Mouse (Mus musculus) layer of hippocampus, adult 18-20 months (tissue): ENCODE results near the gene Trim39. TPM values are rescaled to one million over a fixed set of nuclear protein-coding genes. Genes with fewer than 3 reads are reported as not detected.
"Not testable (repeated sequence)": the region's sequence is repeated elsewhere in the genome, so short reads cannot be mapped to it uniquely, and the experiment has no call there.

Experiments used
- DNase-seq, 2 experiments: peaks; one replicate each; pipeline ENCODE4 v3.0.0; 2022; ENCODE audit warnings: low spot score in 2 of 2
- total RNA-seq, 2 experiments: library from RNA; stranded (reverse); gene quantifications; 2 replicates each; pipeline ENCODE4 v1.2.3; 2021

Trim39 gene
- total RNA-seq, 2 experiments from 2014 or later: 22.0 to 23.3 TPM

DNA sequence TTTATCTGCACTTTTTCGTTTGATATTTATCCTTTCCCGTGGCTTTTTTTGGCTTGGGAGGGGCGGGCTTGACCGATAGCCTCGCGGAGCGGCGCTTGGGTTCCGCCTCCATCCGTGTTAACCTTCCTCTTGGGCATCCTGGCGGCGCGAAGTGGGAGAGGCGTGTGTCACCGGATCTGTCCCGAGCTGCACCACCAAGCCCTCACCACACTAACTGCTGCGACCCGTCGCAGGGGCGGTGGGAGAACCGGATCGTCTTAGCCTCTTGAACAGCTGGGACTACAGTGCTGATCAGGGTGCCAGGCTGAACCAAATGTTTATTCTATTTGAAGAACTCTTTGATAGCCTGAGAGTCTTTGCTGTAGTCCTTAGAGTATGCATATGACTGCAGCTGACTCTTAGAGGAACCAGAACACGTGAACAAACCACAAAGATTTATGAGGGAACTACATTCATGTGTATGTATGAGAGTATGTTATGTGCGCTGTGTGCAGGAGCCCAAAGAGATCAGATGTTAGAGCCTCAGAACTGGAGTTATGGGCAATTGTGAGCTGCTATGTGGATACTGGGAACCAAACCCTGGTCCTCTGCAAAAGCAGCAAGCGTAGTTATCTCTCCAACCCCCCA is 19.7 kb downstream of the Trim39 start:
- DNase-seq: no peak

DNA sequence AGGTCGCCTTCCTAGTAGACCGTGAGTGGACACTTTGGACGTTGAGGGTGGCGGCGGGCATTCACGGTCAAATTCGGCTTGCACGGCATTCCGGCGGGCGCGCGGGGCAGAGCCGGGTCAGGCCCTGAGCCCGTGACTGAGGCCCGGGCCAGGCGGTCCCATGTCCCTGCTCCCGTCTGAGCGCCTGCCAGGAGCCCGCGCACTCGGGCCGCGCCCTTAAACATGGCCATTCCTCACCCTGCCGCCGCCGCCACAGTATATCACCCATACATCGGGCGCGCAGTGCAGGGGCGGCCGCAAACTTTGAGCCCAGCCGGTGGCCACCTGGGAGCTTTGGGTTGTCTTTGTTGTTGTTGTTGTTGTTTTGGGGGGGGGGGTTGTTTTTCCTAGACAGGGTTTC is 23.2 kb downstream of the Trim39 start:
- no peak for DNase-seq

DNA sequence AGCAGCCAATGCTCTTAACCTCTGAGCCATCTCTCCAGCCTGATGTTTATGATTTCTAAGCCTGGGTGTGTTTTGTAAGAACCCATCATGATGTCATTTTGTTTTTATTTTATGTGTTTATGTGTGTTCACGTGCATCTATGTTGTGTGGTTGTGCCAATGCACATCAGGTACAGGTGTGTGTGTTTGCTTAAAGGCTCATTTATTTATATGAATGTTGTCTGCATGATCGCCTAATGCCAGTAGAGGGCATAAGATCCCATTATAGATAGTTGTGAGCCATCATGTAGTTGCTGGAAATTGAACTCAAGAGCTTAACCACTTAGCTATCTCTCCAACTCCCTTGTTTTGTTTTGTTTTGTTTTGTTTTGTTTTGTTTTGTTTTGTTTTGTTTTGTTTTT is 26.3 kb downstream of the Trim39 start:
- DNase-seq: no peak

DNA sequence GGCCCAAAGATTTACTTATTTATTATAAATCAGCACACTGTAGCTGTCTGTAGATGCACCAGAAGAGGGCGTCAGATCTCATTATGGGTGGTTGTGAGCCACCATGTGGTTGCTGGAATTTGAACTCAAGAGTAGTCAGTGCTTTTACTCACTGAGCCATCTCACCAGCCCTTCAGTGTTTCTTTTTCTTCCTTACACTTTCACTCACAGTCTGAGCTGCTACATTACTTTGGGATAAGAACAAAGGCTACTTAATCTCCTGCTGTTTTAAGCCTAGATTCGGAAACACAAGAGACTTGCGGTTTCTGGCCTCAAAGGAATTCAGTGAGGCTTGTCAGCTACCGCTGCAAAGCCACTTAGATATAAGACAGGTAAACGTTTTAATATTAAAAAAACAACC is 28.0 kb downstream of the Trim39 start:
- DNase-seq: no peak

DNA sequence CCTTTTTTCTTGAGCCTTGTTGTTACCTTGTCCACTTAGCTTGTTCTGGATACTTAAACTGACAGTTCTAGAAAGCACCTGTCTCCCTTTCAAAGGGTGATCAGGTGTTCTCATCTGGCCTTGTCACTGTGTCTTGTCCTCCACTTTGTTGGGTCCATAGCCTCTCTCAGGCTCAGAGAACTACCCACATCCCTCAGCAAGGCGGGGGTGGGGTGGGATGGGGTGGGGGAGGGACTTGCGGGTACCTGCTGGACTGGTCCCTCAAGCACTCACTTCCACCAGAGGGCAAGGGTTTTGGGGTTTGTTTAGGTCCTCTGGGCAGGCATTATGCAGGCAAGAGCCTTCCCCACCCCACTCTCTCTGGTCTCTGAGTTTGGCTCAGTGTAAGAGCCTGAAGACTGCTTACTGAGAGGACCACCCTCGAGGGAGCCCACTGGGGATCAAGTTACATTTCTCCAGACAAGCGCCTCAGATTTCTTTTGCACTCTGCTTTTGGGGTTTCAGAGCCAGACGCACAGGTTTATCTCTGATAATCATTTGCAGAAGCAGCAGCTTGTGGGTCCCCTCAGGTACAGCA is 31.3 kb downstream of the Trim39 start:
- DNase-seq: no peak

DNA sequence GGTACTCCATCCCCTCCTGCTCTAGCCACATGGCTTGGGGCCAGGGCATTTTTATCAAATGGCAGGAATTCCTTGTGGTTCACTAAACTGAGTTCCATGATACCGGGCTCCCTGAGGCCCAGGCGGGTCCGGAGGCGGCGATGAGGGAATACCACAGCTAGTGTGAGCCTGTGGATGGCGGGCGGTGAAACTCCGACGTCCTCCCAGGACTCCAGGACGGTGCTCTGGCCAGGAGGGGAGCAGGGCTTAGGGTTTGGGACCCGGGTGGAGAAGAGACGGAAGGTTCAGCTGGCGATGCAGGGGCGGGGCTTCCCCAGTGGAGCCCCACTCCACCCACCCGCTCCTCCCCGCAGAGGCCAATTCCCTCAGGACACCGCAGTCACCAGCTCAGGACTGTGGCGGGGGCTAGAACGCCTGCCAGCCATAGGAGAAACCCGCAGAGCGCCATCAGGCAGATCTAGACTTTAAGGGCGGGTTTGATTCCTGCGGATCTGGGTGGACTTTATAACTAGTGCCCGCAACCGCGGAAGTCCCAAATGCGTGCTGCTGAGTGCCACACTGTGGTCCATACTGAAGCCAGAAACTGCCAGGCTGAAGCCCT is 34.6 kb downstream of the Trim39 start:
- no peak for DNase-seq

DNA sequence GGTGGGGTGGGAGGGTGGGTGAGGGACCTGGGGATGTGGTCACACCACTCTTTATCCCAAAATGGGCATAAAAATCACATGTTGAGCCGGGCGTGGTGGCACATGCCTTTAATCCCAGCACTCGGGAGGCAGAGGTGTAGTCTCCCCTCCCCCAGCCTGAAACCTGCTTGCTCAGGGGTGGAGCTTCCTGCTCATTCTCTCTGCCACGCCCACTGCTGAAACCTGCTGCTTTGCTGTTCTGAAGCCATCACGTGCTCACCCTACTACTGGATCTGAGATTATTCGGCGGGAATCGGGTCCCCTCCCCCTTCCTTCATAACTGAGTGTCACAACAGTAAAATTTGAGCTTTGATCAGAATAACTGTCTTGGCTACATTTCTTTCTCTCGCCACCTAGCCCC is 36.7 kb downstream of the Trim39 start:
- not testable (repeated sequence) for DNase-seq

DNA sequence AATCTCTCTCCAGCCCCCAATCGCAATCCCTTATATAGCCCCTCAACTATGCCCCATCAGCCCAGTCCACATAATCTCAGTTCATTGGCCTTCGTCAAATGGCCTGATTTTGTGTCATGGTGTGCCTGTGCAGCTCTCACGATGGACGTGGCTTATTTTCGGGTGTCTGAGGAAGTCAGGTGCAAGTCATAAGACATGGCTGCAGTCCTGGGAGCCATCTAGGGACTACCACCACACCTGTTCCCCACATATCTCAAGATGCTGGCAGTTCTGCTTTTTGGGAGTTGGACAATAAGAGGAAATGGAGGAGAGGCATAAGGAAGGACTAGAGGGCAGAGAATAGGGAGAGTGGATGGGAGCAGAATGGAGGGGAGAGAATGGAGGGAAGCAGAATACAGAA is 38.5 kb downstream of the Trim39 start:
- DNase-seq: no peak

DNA sequence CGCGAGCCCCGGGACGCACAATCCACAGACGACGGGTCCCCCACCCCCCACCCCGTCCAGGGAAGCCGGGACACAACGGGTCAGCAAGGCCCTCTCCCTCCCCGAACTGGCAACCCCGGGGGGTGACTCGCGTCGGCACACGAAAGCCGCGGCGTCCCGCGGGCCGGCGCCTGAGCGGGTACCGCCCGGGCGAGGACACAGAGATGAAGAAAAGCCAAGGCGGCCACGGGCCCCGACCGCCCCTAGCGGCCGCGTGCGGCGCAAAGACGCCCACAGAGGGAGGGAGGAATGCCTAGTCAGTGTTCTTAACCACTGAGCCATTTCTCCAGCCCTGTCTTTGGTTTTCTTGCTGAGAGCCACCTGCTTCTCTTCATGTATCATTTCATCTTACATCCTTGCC is 40.7 kb downstream of the Trim39 start:
- peak; percentile 19 to 38 for DNase-seq

DNA sequence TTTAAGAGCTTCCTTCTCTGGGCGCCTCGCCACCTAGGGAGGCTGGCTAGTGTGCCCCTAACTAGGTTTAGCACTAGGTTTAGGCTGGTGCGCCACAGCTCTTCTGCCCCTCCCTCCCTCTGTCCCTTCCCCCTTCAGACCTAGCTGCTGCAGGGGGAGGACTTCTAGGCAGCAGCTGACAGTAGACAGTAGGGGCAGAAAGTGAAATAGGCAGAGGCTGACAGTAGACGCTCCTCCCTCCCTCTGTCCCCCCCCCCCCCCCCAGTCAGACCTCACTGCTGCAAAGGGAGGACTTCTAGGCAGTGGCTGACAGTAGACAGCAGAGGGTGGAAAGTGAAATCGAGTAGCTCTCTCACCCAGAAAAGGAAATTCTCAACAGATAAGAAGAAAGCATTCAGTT is 43.0 kb downstream of the Trim39 start:
- DNase-seq: no peak

DNA sequence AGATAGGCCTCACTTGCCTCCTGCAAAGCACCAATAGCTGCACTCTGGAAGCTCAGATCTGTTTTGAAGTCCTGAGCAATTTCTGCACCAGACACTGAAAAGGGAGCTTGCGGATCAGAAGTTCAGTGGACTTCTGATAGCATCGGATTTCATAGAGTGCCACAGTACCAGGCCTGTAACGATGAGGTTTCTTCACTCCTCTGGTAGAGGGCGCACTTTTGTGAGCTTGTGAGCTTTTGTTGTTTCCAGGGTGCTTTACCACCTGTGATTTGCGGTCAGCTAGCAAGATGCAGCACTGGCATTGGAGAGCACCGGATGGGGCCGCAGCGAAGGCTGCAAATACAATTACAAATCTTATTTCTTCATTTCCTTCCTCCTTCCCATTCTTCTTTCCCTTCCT is 45.1 kb downstream of the Trim39 start:
- no peak for DNase-seq

DNA sequence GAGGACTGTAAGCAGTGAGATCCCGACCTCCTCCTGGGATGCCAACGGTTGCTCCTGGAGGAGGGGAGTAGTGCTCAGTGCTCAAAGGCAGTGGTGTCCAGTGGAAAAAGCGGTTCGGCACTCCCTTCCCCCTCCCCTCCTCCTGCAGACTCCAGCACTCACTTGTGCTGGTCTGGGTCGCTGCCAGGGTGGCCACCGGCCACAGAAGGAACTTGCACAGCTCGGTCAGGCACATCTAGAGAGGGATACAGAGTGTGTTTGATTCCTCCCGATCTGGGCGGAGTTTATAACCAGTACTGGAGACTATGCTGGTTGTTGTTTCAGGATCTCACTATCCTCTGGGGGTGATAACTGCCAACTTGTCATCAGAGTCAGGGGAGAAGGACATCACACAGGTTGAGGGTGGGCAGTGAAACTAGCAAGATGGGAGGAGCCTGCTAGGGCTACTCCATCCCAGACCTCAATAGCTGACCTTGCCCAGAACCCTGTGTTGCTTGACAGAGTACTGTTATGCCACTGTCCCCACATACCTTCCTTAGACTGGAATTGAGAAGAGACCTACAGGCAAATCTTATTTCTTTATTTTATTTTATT is 46.7 kb downstream of the Trim39 start:
- DNase-seq: no peak

DNA sequence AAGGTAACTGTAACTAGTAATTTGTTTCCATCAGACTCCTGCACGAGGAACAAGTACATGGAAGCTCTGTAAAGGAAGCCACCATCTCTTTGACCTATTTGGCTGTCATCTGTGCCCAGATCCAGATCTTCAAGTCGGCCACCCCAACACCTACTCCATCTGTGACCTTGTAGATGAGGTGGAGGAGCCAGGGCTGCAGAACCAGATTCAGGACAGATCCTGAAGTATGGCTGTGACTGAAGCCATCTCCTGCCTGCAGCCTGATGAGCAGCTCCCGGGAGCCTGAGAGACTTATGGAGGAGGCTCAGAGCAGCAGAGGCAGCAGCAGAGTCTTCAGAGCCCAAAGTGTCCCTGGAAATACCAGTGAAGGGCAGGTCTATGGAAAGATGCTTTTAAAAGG is 47.6 kb downstream of the Trim39 start:
- no peak for DNase-seq

DNA sequence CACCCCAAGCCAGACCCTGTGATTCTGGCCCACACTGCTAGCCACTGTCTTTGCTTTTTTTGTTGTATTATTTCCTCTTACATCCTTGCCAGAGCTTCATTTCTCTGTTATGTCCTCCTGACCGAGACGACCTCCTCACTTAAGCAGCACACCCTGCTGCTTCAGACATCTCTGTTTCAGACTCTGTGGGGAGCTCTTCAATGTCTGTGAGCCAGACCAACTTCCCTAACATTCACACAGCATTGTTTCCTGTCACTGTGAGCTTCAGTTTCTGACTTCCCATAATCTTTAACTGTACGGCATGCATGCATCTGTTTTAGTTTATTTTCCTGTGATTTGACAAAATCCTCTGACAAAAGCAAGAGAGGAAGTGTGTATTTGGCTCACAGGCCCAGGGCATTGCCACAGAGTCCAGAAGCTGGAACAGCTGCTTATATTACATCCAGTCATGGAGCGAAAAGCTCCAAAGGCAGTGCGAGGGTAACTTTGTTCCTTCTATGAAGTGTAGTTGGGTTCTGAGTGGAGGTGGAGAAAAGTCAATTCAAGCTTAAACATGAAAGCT is 53.4 kb downstream of the Trim39 start:
- DNase-seq: no peak

DNA sequence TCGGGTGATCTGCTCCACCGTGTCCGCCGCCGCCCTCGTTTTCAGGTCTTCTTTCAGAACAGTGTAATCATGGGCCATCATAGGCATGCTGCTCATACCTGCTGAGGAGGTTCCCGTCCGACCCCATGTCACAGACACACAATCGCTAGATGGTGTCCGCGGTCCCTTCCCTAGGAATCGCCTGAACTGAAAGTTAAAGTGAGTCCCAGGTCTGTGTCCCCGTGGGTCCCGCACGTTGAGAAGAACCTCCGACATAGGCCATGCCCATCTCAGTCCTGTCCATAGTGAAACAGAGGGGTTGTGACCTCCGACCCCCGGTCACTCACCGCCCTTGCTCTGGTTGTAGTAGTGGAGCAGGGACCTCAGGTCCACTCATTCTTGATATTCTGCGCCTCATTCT is 56.5 kb downstream of the Trim39 start:
- no peak for DNase-seq

Other genes starting within 250 kb of the Trim39 start
- gene H2-T23, start 239.4 kb downstream of the Trim39 start, total RNA-seq: 1 to 10 TPM; 5.4 to 5.9 TPM
- gene H2-T22, start 229.5 kb downstream of the Trim39 start, total RNA-seq: 10 to 100 TPM; 13.9 to 15.2 TPM
- not detected for gene Gm6034, start 229.3 kb downstream of the Trim39 start, total RNA-seq
- 1 to 10 TPM in 1 of 2 experiments, under 1 TPM in 1; 0.89 to 1.6 TPM for gene Gm11127, start 213.9 kb downstream of the Trim39 start, total RNA-seq
- not detected for gene Gm19684, start 150.6 kb downstream of the Trim39 start, total RNA-seq
- gene Gm7030, start 142.8 kb downstream of the Trim39 start, total RNA-seq: not detected
- not detected for gene Gm8909, start 103.7 kb downstream of the Trim39 start, total RNA-seq
- not detected for gene H2-T3, start 82.0 kb downstream of the Trim39 start, total RNA-seq
- 10 to 100 TPM; 43.8 to 45.2 TPM for gene Rpp21, start 14.2 kb downstream of the Trim39 start, total RNA-seq
- not detected for gene H2-M10.2, start 14.2 kb upstream of the Trim39 start, total RNA-seq
- not detected for gene H2-M10.1, start 53.9 kb upstream of the Trim39 start, total RNA-seq
- gene H2-M10.3, start 96.2 kb upstream of the Trim39 start, total RNA-seq: not detected
- not detected for gene H2-M10.4, start 190.1 kb upstream of the Trim39 start, total RNA-seq